Mouse (Mus musculus): ENCODE data around the gene Itga9. TPM values are rescaled to one million over a fixed set of nuclear protein-coding genes. Genes with fewer than 3 reads are reported as not detected.

Gene Itga9
- polyA plus RNA-seq, 1 experiment from 2014 or later = 7.4 TPM

DNA sequence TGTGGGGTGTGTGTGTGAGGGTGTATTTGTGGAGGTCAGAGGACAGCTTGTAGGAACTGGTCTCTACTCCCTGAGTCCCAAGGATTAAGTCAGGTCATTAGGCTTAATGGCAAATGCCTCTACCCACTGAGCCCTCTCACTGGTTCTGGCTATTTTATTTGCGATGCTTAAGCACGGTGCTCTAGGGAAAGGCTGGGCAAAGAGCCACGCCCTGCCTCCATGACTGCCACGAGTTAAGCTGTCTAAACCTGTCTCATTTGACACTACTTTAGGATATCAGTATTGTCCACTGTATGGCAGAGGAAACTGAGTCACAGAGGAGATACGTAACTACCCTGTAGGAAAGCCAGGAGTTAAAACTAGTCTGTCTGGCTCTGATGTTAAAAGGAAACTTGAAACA lies 337.5 kb downstream of the Itga9 start:
- H3K4me1 ChIP-seq = peaks cover 28% of the 10 kb centered on the region
- H3K9ac ChIP-seq = no peak overlapping the region
- ATAC-seq (ENCODE audit: insufficient number of reproducible peaks, insufficient read depth, low FRiP score, low TSS enrichment, low read depth) = no peak
- H3K4me2 ChIP-seq = no peak overlapping the region
- H3K27me3 ChIP-seq = no peaks in the 10 kb centered on the region
- H3K36me3 ChIP-seq = 0 out of 2 replicates have a peak, but pooled peaks cover 2% of the 10 kb centered on the region
- 62% methylated on average over 5 of the region's 5 CpGs for WGBS
- no peak overlapping the region for H3K4me3 ChIP-seq
- no peaks in the 10 kb centered on the region for H3K9me3 ChIP-seq
- H3K27ac ChIP-seq = no peak overlapping the region

DNA sequence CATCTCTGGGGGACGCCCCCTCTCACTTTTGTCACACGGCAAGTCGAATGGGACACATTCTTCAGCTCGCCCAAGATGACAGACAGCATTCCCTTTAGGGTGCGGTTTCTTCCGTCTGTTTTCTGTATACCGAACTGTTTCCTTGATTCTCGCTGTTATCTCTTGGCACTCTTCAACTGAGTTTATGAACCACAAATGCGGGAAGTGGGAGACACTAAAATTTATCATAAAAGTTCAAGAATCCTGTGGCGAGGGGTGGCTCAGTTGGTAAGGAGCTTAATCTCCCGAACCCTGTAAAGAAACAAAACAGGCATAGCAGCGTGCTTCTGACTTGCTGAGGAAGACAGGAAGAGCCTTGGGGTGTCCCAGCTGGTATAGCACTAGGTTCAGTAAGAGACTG lies 337.9 kb downstream of the Itga9 start:
- Histone ChIP-seq H3K4me3 (no peak overlapping the region), H3K4me2 (no peak overlapping the region), H3K27ac (no peak overlapping the region), H3K36me3 (0 out of 2 replicates have a peak, but pooled peaks cover 2% of the 10 kb centered on the region), H3K9me3 (no peaks in the 10 kb centered on the region), H3K4me1 (peaks cover 27% of the 10 kb centered on the region), H3K9ac (no peak overlapping the region), H3K27me3 (no peaks in the 10 kb centered on the region)
- ATAC-seq (ENCODE audit: insufficient number of reproducible peaks, insufficient read depth, low FRiP score, low TSS enrichment, low read depth) = no peak
- WGBS = 53% methylated on average over 12 of the region's 12 CpGs

- no peak overlapping the region for H3K9ac ChIP-seq
- WGBS = 82% methylated on average over 5 of the region's 5 CpGs
- no peak overlapping the region for H3K27ac ChIP-seq
- H3K4me3 ChIP-seq = no peak overlapping the region
- H3K4me1 ChIP-seq = peaks cover 23% of the 10 kb centered on the region
- peaks cover 10% of the 10 kb centered on the region for H3K36me3 ChIP-seq
- no peak for ATAC-seq (ENCODE audit: insufficient number of reproducible peaks, insufficient read depth, low FRiP score, low TSS enrichment, low read depth)
- H3K9me3 ChIP-seq = no peaks in the 10 kb centered on the region
- no peaks in the 10 kb centered on the region for H3K27me3 ChIP-seq
- no peak overlapping the region for H3K4me2 ChIP-seq
Observed at GRCm38 (mm10) chr9:118948486-118948885, 342.0 kb downstream of the Itga9 start.

- peaks cover 10% of the 10 kb centered on the region for H3K36me3 ChIP-seq
- no peak overlapping the region for H3K27ac ChIP-seq
- no peak overlapping the region for H3K4me3 ChIP-seq
- no peak overlapping the region for H3K4me2 ChIP-seq
- peaks cover 17% of the 10 kb centered on the region for H3K4me1 ChIP-seq
- H3K9me3 ChIP-seq = no peaks in the 10 kb centered on the region
- no peaks in the 10 kb centered on the region for H3K27me3 ChIP-seq
- WGBS = 86% methylated on average over 8 of the region's 8 CpGs
- no peak for ATAC-seq (ENCODE audit: insufficient number of reproducible peaks, insufficient read depth, low FRiP score, low TSS enrichment, low read depth)
- H3K9ac ChIP-seq = no peak overlapping the region
Observed at GRCm38 (mm10) chr9:118949124-118949523, 342.6 kb downstream of the Itga9 start.

DNA sequence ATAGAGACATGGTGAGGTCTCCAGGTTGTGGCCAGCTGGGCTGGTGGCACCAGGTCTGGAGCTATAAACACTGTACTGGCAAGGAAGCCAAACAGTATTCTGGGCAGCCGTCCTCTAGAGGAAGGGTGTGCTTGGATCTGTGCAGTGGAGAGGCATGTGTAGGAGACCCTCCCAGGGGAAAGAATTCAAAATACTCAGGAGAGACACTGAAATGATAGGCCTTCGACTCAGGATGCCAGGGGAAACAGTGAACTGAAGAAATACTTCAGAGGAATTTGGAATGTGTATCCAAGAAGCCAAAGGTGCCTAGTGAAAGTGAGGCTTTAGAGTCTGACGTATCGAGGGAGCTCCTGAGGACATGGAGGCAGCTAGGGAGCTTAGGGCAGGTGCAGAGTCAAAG lies 343.2 kb downstream of the Itga9 start:
- 44% methylated on average over 4 of the region's 4 CpGs for WGBS
- no peak for ATAC-seq (ENCODE audit: insufficient number of reproducible peaks, insufficient read depth, low FRiP score, low TSS enrichment, low read depth)
- H3K4me1 ChIP-seq = peaks cover 12% of the 10 kb centered on the region; the same call in 1 of the 2 replicates
- no peak overlapping the region for H3K4me2 ChIP-seq
- no peaks in the 10 kb centered on the region for H3K9me3 ChIP-seq
- H3K36me3 ChIP-seq = peaks cover 10% of the 10 kb centered on the region
- H3K27ac ChIP-seq = no peak overlapping the region; the same call in 1 of the 2 replicates
- H3K27me3 ChIP-seq = no peaks in the 10 kb centered on the region
- H3K4me3 ChIP-seq = no peak overlapping the region
- H3K9ac ChIP-seq = no peak overlapping the region

- H3K4me1 ChIP-seq = peaks cover 12% of the 10 kb centered on the region; the same call in 1 of the 2 replicates
- H3K9ac ChIP-seq = no peak overlapping the region
- 46% methylated on average over 10 of the region's 10 CpGs for WGBS
- H3K36me3 ChIP-seq = peaks cover 14% of the 10 kb centered on the region
- H3K27ac ChIP-seq = no peak overlapping the region; the same call in 1 of the 2 replicates
- H3K4me3 ChIP-seq = no peak overlapping the region
- no peak for ATAC-seq (ENCODE audit: insufficient number of reproducible peaks, insufficient read depth, low FRiP score, low TSS enrichment, low read depth)
- H3K9me3 ChIP-seq = no peaks in the 10 kb centered on the region
- H3K27me3 ChIP-seq = no peaks in the 10 kb centered on the region
- H3K4me2 ChIP-seq = no peak overlapping the region
Observed at GRCm38 (mm10) chr9:118950061-118950460, 343.6 kb downstream of the Itga9 start.

Other genes with a start within 250 kb of the Itga9 start
- gene Eomes, start 128.5 kb upstream of the Itga9 start, polyA plus RNA-seq (2015; fragmentation: Nextera tagmentation; extraction: Ambion mirVana) = 0.10 and 0.20 TPM in 2 replicates
- 54.2 and 55.2 TPM in 2 replicates for gene Golga4, start 100.4 kb upstream of the Itga9 start, polyA plus RNA-seq (2015; fragmentation: Nextera tagmentation; extraction: Ambion mirVana)

All from embryonic facial prominence, embryonic 13.5 days (tissue).